Mouse (Mus musculus): ENCODE data around the gene Tmprss12.

DNA sequence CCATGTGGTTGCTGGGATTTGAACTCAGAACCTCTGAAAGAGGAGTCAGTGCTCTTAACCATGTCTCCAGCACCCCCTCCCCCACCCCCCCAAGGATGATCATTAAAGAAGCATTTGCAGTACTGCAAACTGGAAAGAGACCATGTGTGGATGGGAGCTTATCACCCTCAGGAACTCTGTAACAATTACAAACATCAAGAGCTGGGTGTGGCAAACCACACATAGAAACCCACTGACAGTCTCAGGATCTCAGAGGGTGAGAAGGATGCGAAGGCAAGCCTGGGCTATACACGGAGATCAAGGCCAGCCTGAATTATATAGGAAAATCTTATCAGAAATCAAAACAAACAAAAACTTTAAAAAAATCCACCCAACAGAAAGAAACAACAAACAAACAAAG, 25.6 kb downstream of the Tmprss12 start:
- no peak for TF ChIP-seq CTCF (IDR thresholded peaks at IDR 0.05; ENCODE audit: borderline replicate concordance, extremely low read depth, insufficient read depth, insufficient read length)
- no peak for TF ChIP-seq POLR2A (IDR thresholded peaks at IDR 0.05; ENCODE audit: borderline replicate concordance, extremely low read depth, insufficient read depth, insufficient read length, poor library complexity, severe bottlenecking)

All from brain, embryonic 14.5 days (tissue).